ENCODE assay signal across 10 mouse cellular contexts in the genomic region with DNA sequence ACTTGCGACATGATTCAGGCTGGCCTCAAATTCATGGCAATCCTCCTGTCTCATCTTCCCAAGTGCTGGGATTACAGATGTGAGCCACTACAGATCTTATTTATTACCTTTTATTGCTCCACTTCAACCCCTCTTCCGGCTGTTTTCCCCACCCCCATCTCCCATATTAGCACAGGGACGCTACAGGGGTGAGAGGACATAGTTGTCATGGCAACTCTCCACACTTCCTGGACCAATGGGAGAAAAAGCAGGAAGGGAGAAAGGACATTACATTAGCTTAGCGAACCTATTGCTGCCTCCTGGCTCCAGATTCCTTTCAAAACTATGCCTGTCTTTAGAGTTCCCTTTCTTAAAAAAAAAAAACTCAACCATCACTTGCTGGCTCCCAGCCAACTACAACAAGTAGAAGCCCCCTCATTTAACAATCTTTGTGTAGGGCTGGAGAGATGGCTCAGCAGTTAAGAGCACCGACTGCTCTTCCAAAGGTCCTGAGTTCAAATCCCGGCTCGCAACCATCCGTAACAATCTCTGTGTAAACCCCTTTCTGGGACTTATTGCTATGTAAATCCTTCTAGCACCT. TPM values are rescaled to one million over a fixed set of nuclear protein-coding genes. Genes with fewer than 3 reads are reported as not detected.
A peak's percentile ranks its signal among the peaks of the same experiment; 100 is the strongest.
DNase-seq lines count a peak whose midpoint lies in the region; ATAC-seq and TF ChIP-seq lines count a peak whose summit lies in the region.
"Had no signal": no experiment of that assay in that cellular context is flagged by ENCODE, and none has a peak within 500 bp of the region (broad histone marks: within the 10 kb centered on the region; RNA-seq: fewer than 3 reads in every experiment).

No protein-coding gene starts in this region.

- TF ChIP-seq CTCF in forebrain, postnatal 0 days (IDR thresholded peaks at IDR 0.05; ENCODE audit: low read depth), result no peak
- no peak for TF ChIP-seq CTCF in thymus, adult 2 months (IDR thresholded peaks at IDR 0.05; ENCODE audit: borderline replicate concordance, control insufficient read depth, extremely low read depth, insufficient read depth, low read length, poor library complexity)

- H3K4me2 ChIP-seq in heart, embryonic 12.5 days, result peak overlapping the region; percentile 63
- peak overlapping the region; percentile 51 for H3K4me2 ChIP-seq in forebrain, postnatal 0 days (ENCODE audit: low read depth)

- H3K4me1 ChIP-seq in heart, embryonic 12.5 days (replicated peaks), result peaks cover 26% of the 10 kb centered on the region
- 0 out of 2 replicates have a peak, but pooled peaks cover 20% of the 10 kb centered on the region for H3K4me1 ChIP-seq in forebrain, postnatal 0 days (ENCODE audit: insufficient read depth)
- peaks cover 52% of the 10 kb centered on the region for H3K4me1 ChIP-seq in midbrain, embryonic 10.5 days
- peaks cover 18% of the 10 kb centered on the region for H3K4me1 ChIP-seq in thymus, adult 2 months (replicated peaks; ENCODE audit: control insufficient read depth, insufficient read depth, low read length)

- WGBS in heart, embryonic 12.5 days, result 18% methylated on average over 8 of the region's 8 CpGs
- 14% methylated on average over 8 of the region's 8 CpGs for WGBS in forebrain, postnatal 0 days
- 19% methylated on average over 8 of the region's 8 CpGs for WGBS in midbrain, embryonic 10.5 days
- WGBS in thymus, adult 2 months, result 25% methylated on average over 8 of the region's 8 CpGs

- no peak overlapping the region for H3K27ac ChIP-seq in heart, embryonic 12.5 days (ENCODE audit: poor library complexity, severe bottlenecking)
- no peak overlapping the region for H3K27ac ChIP-seq in forebrain, postnatal 0 days (ENCODE audit: low read depth, low read length)
- no peak overlapping the region for H3K27ac ChIP-seq in midbrain, embryonic 10.5 days (replicated peaks)
- H3K27ac ChIP-seq in thymus, adult 2 months (ENCODE audit: control insufficient read depth, insufficient read depth, low read length), result no peak overlapping the region
- H3K27ac ChIP-seq: limb, embryonic 15.5 days had no signal

- H3K27me3 ChIP-seq in heart, embryonic 12.5 days (replicated peaks), result peaks cover 23% of the 10 kb centered on the region
- no peaks in the 10 kb centered on the region for H3K27me3 ChIP-seq in forebrain, postnatal 0 days (ENCODE audit: insufficient read depth, low read length)
- H3K27me3 ChIP-seq in midbrain, embryonic 10.5 days (ENCODE audit: low read depth, poor library complexity, severe bottlenecking), result peaks cover 65% of the 10 kb centered on the region
- H3K27me3 ChIP-seq in thymus, adult 2 months (ENCODE audit: control insufficient read depth, insufficient read depth, low read length), result no peaks in the 10 kb centered on the region; the same call in 1 of the 2 replicates

- TF ChIP-seq POLR2A in thymus, adult 2 months (IDR thresholded peaks at IDR 0.05; ENCODE audit: control insufficient read depth, extremely low read depth, insufficient read depth, low read length, poor library complexity), result no peak

- no peak for DNase-seq in heart, adult 18-20 months
- DNase-seq in MN1 (ENCODE audit: low spot score), result peak; percentile 40
- no peak for DNase-seq in forebrain, postnatal 0 days
- DNase-seq in midbrain, embryonic 10.5 days (ENCODE audit: low spot score), result no peak
- no peak for DNase-seq in T-cell, adult 2 months (ENCODE audit: low spot score)
- no peak for DNase-seq in right cerebral cortex, postnatal 14 days
- DNase-seq in thymus, adult 2 months, result no peak

- H3K9me3 ChIP-seq in heart, embryonic 12.5 days (replicated peaks), result no peaks in the 10 kb centered on the region
- H3K9me3 ChIP-seq in forebrain, postnatal 0 days (ENCODE audit: low read length), result no peaks in the 10 kb centered on the region
- H3K9me3 ChIP-seq in midbrain, embryonic 10.5 days (replicated peaks), result no peaks in the 10 kb centered on the region
- H3K9me3 ChIP-seq: limb, embryonic 15.5 days had no signal

- peak overlapping the region; percentile 20 for H3K4me3 ChIP-seq in heart, embryonic 12.5 days
- peak overlapping the region; percentile 27 for H3K4me3 ChIP-seq in forebrain, postnatal 0 days (ENCODE audit: low read depth, low read length)
- peak overlapping the region; percentile 50 for H3K4me3 ChIP-seq in midbrain, embryonic 10.5 days
- H3K4me3 ChIP-seq in thymus, adult 2 months (ENCODE audit: control insufficient read depth, insufficient read depth, low read length), result no peak overlapping the region
- H3K4me3 ChIP-seq: limb, embryonic 15.5 days had no signal

- no peak overlapping the region; the same call in 1 of the 2 replicates for H3K9ac ChIP-seq in heart, embryonic 12.5 days
- peak overlapping the region; percentile 31; the same call in 1 of the 2 replicates for H3K9ac ChIP-seq in forebrain, postnatal 0 days
- H3K9ac ChIP-seq: limb, embryonic 15.5 days had no signal

- no peaks in the 10 kb centered on the region for H3K36me3 ChIP-seq in heart, embryonic 12.5 days
- no peaks in the 10 kb centered on the region for H3K36me3 ChIP-seq in forebrain, postnatal 0 days (ENCODE audit: insufficient read depth)
- no peaks in the 10 kb centered on the region for H3K36me3 ChIP-seq in midbrain, embryonic 10.5 days
- no peaks in the 10 kb centered on the region for H3K36me3 ChIP-seq in thymus, adult 2 months (ENCODE audit: control insufficient read depth, insufficient read depth, low read length)

- no peak for ATAC-seq in heart, embryonic 12.5 days (ENCODE audit: insufficient number of reproducible peaks, low FRiP score)
- 0 out of 2 replicates have a peak, but pooled peaks have one; percentile 21 for ATAC-seq in forebrain, postnatal 0 days

RNA-seq across cellular contexts. Expression of gene Kcnip2, which starts 3.1 kb away (rescaled TPM):
- 0.36 and 0.56 TPM in 2 replicates for polyA plus RNA-seq in heart, embryonic 12.5 days (2016; fragmentation: Nextera tagmentation; extraction: Ambion mirVana)
- 100 to 1,000 TPM; 176 to 206 TPM for total RNA-seq in heart, adult 18-20 months (2021)
- total RNA-seq in forebrain, postnatal 0 days (2014; rRNA removed), result 30.6 and 42.8 TPM in 2 replicates
- 29.4 and 30.3 TPM in 2 replicates for polyA plus RNA-seq in forebrain, postnatal 0 days (2015; fragmentation: Nextera tagmentation; extraction: Ambion mirVana)
- 0.53 and 0.89 TPM in 2 replicates for polyA plus RNA-seq in midbrain, embryonic 10.5 days (2016; fragmentation: Nextera tagmentation; extraction: Ambion mirVana)
- polyA plus RNA-seq in thymus, adult 2 months (2012; rRNA removed), result 4.6 and 13.5 TPM in 2 replicates
- total RNA-seq: common myeloid progenitor, adult 5-6 weeks had no signal

RNA-seq across cellular contexts. Expression of gene Mgea5, which starts 29.1 kb away (rescaled TPM):
- polyA plus RNA-seq in heart, embryonic 12.5 days (2016; fragmentation: Nextera tagmentation; extraction: Ambion mirVana), result 51.7 and 52.8 TPM in 2 replicates
- 10 to 100 TPM; 72.5 to 76.3 TPM for total RNA-seq in heart, adult 18-20 months (2021)
- 214 and 247 TPM in 2 replicates for total RNA-seq in forebrain, postnatal 0 days (2014; rRNA removed)
- 46.8 and 67.8 TPM in 2 replicates for polyA plus RNA-seq in forebrain, postnatal 0 days (2015; fragmentation: Nextera tagmentation; extraction: Ambion mirVana)
- 60.8 and 67.5 TPM in 2 replicates for polyA plus RNA-seq in midbrain, embryonic 10.5 days (2016; fragmentation: Nextera tagmentation; extraction: Ambion mirVana)
- 71.2 and 74.2 TPM in 2 replicates for polyA plus RNA-seq in thymus, adult 2 months (2012; rRNA removed)
